Mouse (Mus musculus): Measurements from ENCODE around the gene Tmub2. TPM values are rescaled to one million over a fixed set of nuclear protein-coding genes. Genes with fewer than 3 reads are reported as not detected.

Gene Tmub2
- polyA plus RNA-seq, 1 experiment from 2014 or later, result 20.8 TPM

- Histone ChIP-seq H3K27ac (ENCODE audit: low read depth) (no peak overlapping the region), H3K27me3 (ENCODE audit: insufficient read depth, low read length) (no peaks in the 10 kb centered on the region), H3K4me3 (ENCODE audit: low read depth, low read length) (no peak overlapping the region), H3K4me1 (ENCODE audit: insufficient read depth) (peaks cover 24% of the 10 kb centered on the region), H3K4me2 (ENCODE audit: low read depth, low read length) (no peak overlapping the region), H3K9ac (replicated peaks) (no peak overlapping the region), H3K36me3 (replicated peaks; ENCODE audit: insufficient read depth, low read length) (peaks cover 52% of the 10 kb centered on the region), H3K9me3 (ENCODE audit: low read length) (no peaks in the 10 kb centered on the region)
- ATAC-seq, result no peak
- no peak for TF ChIP-seq CTCF (IDR thresholded peaks at IDR 0.05; ENCODE audit: low read depth)
- no peak for TF ChIP-seq EP300 (IDR thresholded peaks at IDR 0.05; ENCODE audit: low read depth)
- WGBS (ENCODE audit: insufficient replicate concordance), result 81% methylated on average over 9 of the region's 9 CpGs
- no peak for DNase-seq
These were observed 23.4 kb downstream of the Tmub2 start for GRCm38 (mm10) chr11:102308104-102308503.

GRCm38 (mm10) chr11:102308979-102309378 is 24.2 kb downstream of the Tmub2 start:
- WGBS (ENCODE audit: insufficient replicate concordance), result under 1% methylated on average over 27 of the region's 27 CpGs
- Histone ChIP-seq H3K9ac (replicated peaks) (peak overlapping the region; percentile 55), H3K36me3 (replicated peaks; ENCODE audit: insufficient read depth, low read length) (peaks cover 61% of the 10 kb centered on the region), H3K9me3 (ENCODE audit: low read length) (no peaks in the 10 kb centered on the region), H3K4me1 (ENCODE audit: insufficient read depth) (peaks cover 24% of the 10 kb centered on the region), H3K4me2 (ENCODE audit: low read depth, low read length) (peak overlapping the region; percentile 82), H3K4me3 (ENCODE audit: low read depth, low read length) (peak overlapping the region; percentile 48), H3K27me3 (ENCODE audit: insufficient read depth, low read length) (no peaks in the 10 kb centered on the region), H3K27ac (ENCODE audit: low read depth) (peak overlapping the region; percentile 80)
- peak; percentile 94 for ATAC-seq
- TF ChIP-seq CTCF (IDR thresholded peaks at IDR 0.05; ENCODE audit: low read depth), result peak; percentile 99
- TF ChIP-seq EP300 (IDR thresholded peaks at IDR 0.05; ENCODE audit: low read depth), result peak; percentile 62
- DNase-seq, result peak; percentile 99

GRCm38 (mm10) chr11:102309821-102310617 is 25.3 kb downstream of the Tmub2 start:
- WGBS (ENCODE audit: insufficient replicate concordance), result 80% methylated on average over 22 of the region's 22 CpGs
- no peaks in the 10 kb centered on the region for H3K9me3 ChIP-seq (ENCODE audit: low read length)
- H3K4me1 ChIP-seq (ENCODE audit: insufficient read depth), result peaks cover 26% of the 10 kb centered on the region
- peaks cover 71% of the 10 kb centered on the region for H3K36me3 ChIP-seq (replicated peaks; ENCODE audit: insufficient read depth, low read length)
- peak overlapping the region; percentile 82 for H3K4me2 ChIP-seq (ENCODE audit: low read depth, low read length)
- no peaks in the 10 kb centered on the region for H3K27me3 ChIP-seq (ENCODE audit: insufficient read depth, low read length)
- peak overlapping the region; percentile 48 for H3K4me3 ChIP-seq (ENCODE audit: low read depth, low read length)
- peak; percentile 2; the same call in 1 of the 2 replicates for TF ChIP-seq CTCF (IDR thresholded peaks at IDR 0.05; ENCODE audit: low read depth)
- TF ChIP-seq EP300 (IDR thresholded peaks at IDR 0.05; ENCODE audit: low read depth), result no peak
- ATAC-seq (no peak), DNase-seq (no peak)
- peak overlapping the region; percentile 46; the same call in 1 of the 2 replicates for H3K27ac ChIP-seq (ENCODE audit: low read depth)
- peak overlapping the region; percentile 55 for H3K9ac ChIP-seq (replicated peaks)

- DNase-seq (peak; percentile 40), ATAC-seq (peak; percentile 3; the same call in 1 of the 2 replicates)
- 65% methylated on average over 31 of the region's 38 CpGs for WGBS (ENCODE audit: insufficient replicate concordance)
- Histone ChIP-seq H3K9ac (replicated peaks) (peak overlapping the region; percentile 55), H3K9me3 (ENCODE audit: low read length) (no peaks in the 10 kb centered on the region), H3K4me3 (ENCODE audit: low read depth, low read length) (0 out of 2 replicates have a peak overlapping the region, but pooled peaks have one; percentile 0), H3K27ac (ENCODE audit: low read depth) (peak overlapping the region; percentile 46), H3K4me1 (ENCODE audit: insufficient read depth) (peaks cover 36% of the 10 kb centered on the region), H3K36me3 (replicated peaks; ENCODE audit: insufficient read depth, low read length) (peaks cover 77% of the 10 kb centered on the region), H3K27me3 (ENCODE audit: insufficient read depth, low read length) (no peaks in the 10 kb centered on the region), H3K4me2 (ENCODE audit: low read depth, low read length) (peak overlapping the region; percentile 82)
- TF ChIP-seq CTCF (IDR thresholded peaks at IDR 0.05; ENCODE audit: low read depth), result no peak
- no peak for TF ChIP-seq EP300 (IDR thresholded peaks at IDR 0.05; ENCODE audit: low read depth)
These were observed 26.3 kb downstream of the Tmub2 start for GRCm38 (mm10) chr11:102310768-102311695.

- Histone ChIP-seq H3K9ac (replicated peaks) (no peak overlapping the region), H3K9me3 (ENCODE audit: low read length) (no peaks in the 10 kb centered on the region), H3K36me3 (replicated peaks; ENCODE audit: insufficient read depth, low read length) (peaks cover 68% of the 10 kb centered on the region), H3K27ac (ENCODE audit: low read depth) (0 out of 2 replicates have a peak overlapping the region, but pooled peaks have one; percentile 7), H3K27me3 (ENCODE audit: insufficient read depth, low read length) (no peaks in the 10 kb centered on the region), H3K4me3 (ENCODE audit: low read depth, low read length) (no peak overlapping the region), H3K4me2 (ENCODE audit: low read depth, low read length) (no peak overlapping the region), H3K4me1 (ENCODE audit: insufficient read depth) (peaks cover 40% of the 10 kb centered on the region)
- DNase-seq, result no peak
- 92% methylated on average over 4 of the region's 4 CpGs for WGBS (ENCODE audit: insufficient replicate concordance)
- no peak for ATAC-seq
- TF ChIP-seq EP300 (IDR thresholded peaks at IDR 0.05; ENCODE audit: low read depth) (no peak), CTCF (IDR thresholded peaks at IDR 0.05; ENCODE audit: low read depth) (no peak)
These were observed 27.2 kb downstream of the Tmub2 start for GRCm38 (mm10) chr11:102311966-102312365.

GRCm38 (mm10) chr11:102312586-102312985 is 27.9 kb downstream of the Tmub2 start:
- no peak for TF ChIP-seq EP300 (IDR thresholded peaks at IDR 0.05; ENCODE audit: low read depth)
- TF ChIP-seq CTCF (IDR thresholded peaks at IDR 0.05; ENCODE audit: low read depth), result no peak
- Histone ChIP-seq H3K9me3 (ENCODE audit: low read length) (no peaks in the 10 kb centered on the region), H3K27me3 (ENCODE audit: insufficient read depth, low read length) (no peaks in the 10 kb centered on the region), H3K9ac (replicated peaks) (no peak overlapping the region), H3K4me3 (ENCODE audit: low read depth, low read length) (no peak overlapping the region), H3K36me3 (replicated peaks; ENCODE audit: insufficient read depth, low read length) (peaks cover 61% of the 10 kb centered on the region), H3K27ac (ENCODE audit: low read depth) (no peak overlapping the region), H3K4me1 (ENCODE audit: insufficient read depth) (peaks cover 40% of the 10 kb centered on the region), H3K4me2 (ENCODE audit: low read depth, low read length) (no peak overlapping the region)
- WGBS (ENCODE audit: insufficient replicate concordance), result 78% methylated on average over 6 of the region's 6 CpGs
- ATAC-seq (no peak), DNase-seq (no peak)
